Mouse (Mus musculus) heart, embryonic 10.5 days (tissue): ENCODE results near the gene Tapbpl. TPM values are rescaled to one million over a fixed set of nuclear protein-coding genes. Genes with fewer than 3 reads are reported as not detected.

Source experiments
- DNase-seq: peaks from one replicate; pipeline ENCODE4 v3.0.0-alpha.2; 2017; ENCODE audit warnings: low spot score
- H3K27ac ChIP-seq: fragments of 300-500 bp; sonication (generic); 2 replicates; pipeline ENCODE4 v1.5.1; 2016; ENCODE audit warnings: mild to moderate bottlenecking
- H3K27me3 ChIP-seq: fragments of 300-500 bp; sonication (generic); 2 replicates; pipeline ENCODE4 v1.6.1; 2016; ENCODE audit warnings: mild to moderate bottlenecking; ENCODE audit not compliant: poor library complexity, insufficient read depth, severe bottlenecking
- H3K36me3 ChIP-seq: fragments of 300-500 bp; sonication (generic); 2 replicates; pipeline ENCODE4 v1.6.1; 2016; ENCODE audit warnings: mild to moderate bottlenecking, moderate library complexity
- H3K4me1 ChIP-seq: fragments of 300-500 bp; sonication (generic); 2 replicates; pipeline ENCODE4 v1.6.1; 2016; ENCODE audit warnings: mild to moderate bottlenecking
- H3K4me3 ChIP-seq: fragments of 300-500 bp; sonication (generic); 2 replicates; pipeline ENCODE4 v1.5.1; 2016; ENCODE audit warnings: mild to moderate bottlenecking, moderate library complexity
- H3K9me3 ChIP-seq: fragments of 300-500 bp; sonication (generic); 2 replicates; pipeline ENCODE4 v1.6.1; 2016; ENCODE audit warnings: mild to moderate bottlenecking, moderate library complexity
- WGBS: fragments of 180-500 bp; shearing (Covaris S2); methylation state at CpG from one replicate; pipeline ENCODE4 v1.1.7; 2016; 5-methylcytosine and 5-hydroxymethylcytosine counted together
- polyA plus RNA-seq: library from polyadenylated mRNA; unstranded; fragments of >200 nt; fragmentation: Nextera tagmentation; extraction: Ambion mirVana; gene quantifications from 2 replicates; pipeline ENCODE4 v1.2.1, GENCODE M21; 2016

Gene Tapbpl
- polyA plus RNA-seq, 1 experiment from 2014 or later, result 3.1 TPM

DNA sequence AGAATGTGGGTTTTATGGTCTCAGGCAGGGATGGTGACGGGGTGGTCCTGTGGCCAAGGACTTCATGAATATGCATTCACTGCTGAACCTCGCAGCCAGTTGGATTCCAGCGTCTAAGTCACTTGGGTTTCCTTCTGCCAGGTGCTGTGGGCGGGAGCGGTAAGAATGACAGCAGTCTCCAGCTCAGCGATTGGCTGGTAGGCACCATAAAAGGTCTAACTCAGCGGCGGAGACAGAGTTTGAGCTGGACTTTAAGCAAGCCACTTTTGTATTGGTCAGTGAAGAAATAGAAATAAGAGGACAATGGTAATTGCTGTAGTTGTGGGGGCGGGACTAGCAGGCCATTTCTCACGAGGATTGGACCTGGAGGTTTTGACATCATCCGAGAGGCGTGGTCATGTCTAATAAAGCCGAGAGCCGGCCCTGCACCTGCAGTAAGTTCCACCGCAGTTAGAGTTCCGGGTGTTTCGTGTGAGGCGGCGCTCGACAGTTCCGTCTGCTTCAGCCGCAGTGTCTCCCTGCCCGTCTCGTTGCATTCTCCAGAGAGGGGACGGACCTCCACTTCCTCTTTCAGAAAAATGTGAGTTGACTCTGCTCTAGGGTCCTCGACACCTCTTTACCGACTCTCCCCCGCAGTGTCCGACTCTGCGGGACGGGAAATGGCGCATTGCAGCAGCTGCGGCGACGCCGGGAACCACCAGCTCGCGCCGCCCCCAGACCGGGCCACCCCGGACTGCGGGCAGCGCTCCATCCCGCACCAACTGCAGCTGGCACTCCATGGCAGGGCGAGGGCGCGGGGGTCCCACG is 16.3 kb downstream of the Tapbpl start, which contains the start of gene Vamp1:
TSS of gene Vamp1 (plus strand) at position 404 of the 807 bp plus-strand sequence.
- no peaks in the 10 kb centered on the region for H3K9me3 ChIP-seq
- peak within 1 kb of the TSS; percentile 84 for H3K4me3 ChIP-seq
- WGBS, result under 1% methylated on average over 48 of the region's 48 CpGs
- peak; percentile 98 for DNase-seq
- peaks cover 27% of the 10 kb centered on the region; the same call in 1 of the 2 replicates for H3K27me3 ChIP-seq
- H3K27ac ChIP-seq, result peak within 1 kb of the TSS; percentile 90
- H3K36me3 ChIP-seq, result 0 out of 2 replicates have a peak, but pooled peaks cover 5% of the 10 kb centered on the region
- H3K4me1 ChIP-seq, result 0 out of 2 replicates have a peak, but pooled peaks cover 4% of the 10 kb centered on the region

DNA sequence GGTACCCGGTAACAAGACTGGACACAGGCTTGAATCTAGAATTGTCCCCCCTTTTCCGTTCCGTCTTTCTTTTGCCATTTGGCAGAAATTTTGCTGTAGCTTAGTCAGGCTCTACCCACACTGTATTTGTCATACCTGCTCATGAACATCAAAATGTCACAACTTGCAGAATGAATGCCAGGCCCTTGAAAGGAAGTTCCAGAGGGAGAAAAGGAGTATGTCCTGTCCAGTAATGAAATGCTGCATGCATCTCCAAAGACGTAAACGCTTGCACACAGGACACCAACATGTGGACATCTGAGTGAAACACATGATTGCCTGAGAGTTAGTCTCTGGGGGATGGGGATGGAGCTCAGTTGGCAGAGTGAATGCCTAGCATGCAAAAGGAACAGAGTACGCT is 17.9 kb downstream of the Tapbpl start:
- DNase-seq, result peak; percentile 42
- no peak overlapping the region for H3K27ac ChIP-seq
- 73% methylated on average over 6 of the region's 6 CpGs for WGBS
- H3K9me3 ChIP-seq, result no peaks in the 10 kb centered on the region
- no peaks in the 10 kb centered on the region for H3K36me3 ChIP-seq
- 0 out of 2 replicates have a peak, but pooled peaks cover 4% of the 10 kb centered on the region for H3K4me1 ChIP-seq
- peaks cover 27% of the 10 kb centered on the region; the same call in 1 of the 2 replicates for H3K27me3 ChIP-seq
- no peak overlapping the region for H3K4me3 ChIP-seq

DNA sequence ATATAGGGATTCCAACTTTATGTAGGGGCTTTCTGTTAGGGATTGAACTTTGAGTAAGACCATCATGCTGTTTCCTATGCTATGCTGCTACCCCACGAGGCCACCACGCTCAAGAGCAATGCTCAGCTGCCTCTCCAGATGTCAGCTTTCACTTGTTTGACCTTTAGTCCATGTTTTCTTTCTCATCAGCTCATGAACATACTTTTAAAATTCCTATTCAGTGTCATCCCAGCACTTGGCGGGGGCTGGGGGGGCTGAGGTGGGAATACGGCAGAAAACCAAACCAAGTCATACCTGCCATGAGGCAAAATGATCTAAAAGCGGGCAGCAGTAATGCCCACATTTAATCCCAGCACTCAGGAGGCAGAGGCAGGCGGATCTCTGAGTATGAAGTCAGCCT is 18.5 kb downstream of the Tapbpl start:
- Histone ChIP-seq H3K4me1 (0 out of 2 replicates have a peak, but pooled peaks cover 4% of the 10 kb centered on the region), H3K9me3 (no peaks in the 10 kb centered on the region), H3K27ac (no peak overlapping the region), H3K36me3 (no peaks in the 10 kb centered on the region), H3K4me3 (no peak overlapping the region), H3K27me3 (peaks cover 27% of the 10 kb centered on the region; the same call in 1 of the 2 replicates)
- WGBS, result 59% methylated on average over 6 of the region's 6 CpGs
- peak; percentile 63 for DNase-seq

DNA sequence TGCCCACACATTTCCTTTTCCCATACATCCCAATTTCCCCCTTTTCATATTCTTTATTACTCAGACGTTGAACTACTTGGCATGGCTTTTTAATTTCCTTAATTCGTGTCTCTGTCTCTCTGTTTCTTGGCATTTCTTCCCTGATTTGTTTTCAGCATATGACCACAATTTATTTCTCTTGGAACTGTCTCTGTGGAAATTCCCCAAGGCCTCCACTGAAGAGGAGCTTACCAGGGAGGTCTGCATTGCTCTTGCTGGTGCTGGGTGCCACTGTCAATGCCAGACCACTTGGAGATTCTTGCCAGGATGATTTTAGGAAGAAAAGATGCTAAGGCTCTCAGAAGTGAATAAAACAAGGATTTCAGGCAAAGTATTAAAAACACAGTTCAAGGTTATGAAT is 19.0 kb downstream of the Tapbpl start:
- 41% methylated on average over 2 of the region's 2 CpGs for whole genome bisulfite sequencing
- no peaks in the 10 kb centered on the region for H3K9me3 ChIP-seq
- DNase-seq, result peak; percentile 33
- H3K36me3 ChIP-seq, result no peaks in the 10 kb centered on the region
- 0 out of 2 replicates have a peak, but pooled peaks cover 4% of the 10 kb centered on the region for H3K4me1 ChIP-seq
- no peak overlapping the region for H3K4me3 ChIP-seq
- peaks cover 27% of the 10 kb centered on the region; the same call in 1 of the 2 replicates for H3K27me3 ChIP-seq
- H3K27ac ChIP-seq, result no peak overlapping the region

DNA sequence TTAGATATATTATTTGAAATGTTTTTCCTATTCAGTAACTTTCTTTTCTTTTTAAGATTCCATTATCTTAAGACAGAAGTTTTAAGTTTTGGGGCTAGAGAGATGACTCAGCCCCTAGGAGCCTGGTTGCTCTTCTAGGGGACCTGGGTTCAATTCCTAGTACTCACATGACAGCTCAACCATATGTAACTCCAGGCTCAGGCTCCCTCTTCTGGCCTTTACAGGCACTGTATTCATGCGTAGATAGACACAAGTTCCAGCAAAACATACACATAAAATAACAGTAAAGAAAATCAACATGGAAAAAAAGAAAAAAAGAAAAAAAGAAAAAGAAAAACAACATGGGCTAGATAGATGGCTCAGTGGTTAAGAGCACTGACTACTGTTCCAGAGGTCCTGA is 21.2 kb downstream of the Tapbpl start:
- no peaks in the 10 kb centered on the region for H3K9me3 ChIP-seq
- H3K36me3 ChIP-seq, result no peaks in the 10 kb centered on the region
- no peak overlapping the region for H3K27ac ChIP-seq
- peaks cover 20% of the 10 kb centered on the region; the same call in 1 of the 2 replicates for H3K27me3 ChIP-seq
- no peak for DNase-seq
- 69% methylated on average over 1 of the region's 1 CpGs for WGBS
- no peak overlapping the region for H3K4me3 ChIP-seq
- H3K4me1 ChIP-seq, result no peaks in the 10 kb centered on the region

DNA sequence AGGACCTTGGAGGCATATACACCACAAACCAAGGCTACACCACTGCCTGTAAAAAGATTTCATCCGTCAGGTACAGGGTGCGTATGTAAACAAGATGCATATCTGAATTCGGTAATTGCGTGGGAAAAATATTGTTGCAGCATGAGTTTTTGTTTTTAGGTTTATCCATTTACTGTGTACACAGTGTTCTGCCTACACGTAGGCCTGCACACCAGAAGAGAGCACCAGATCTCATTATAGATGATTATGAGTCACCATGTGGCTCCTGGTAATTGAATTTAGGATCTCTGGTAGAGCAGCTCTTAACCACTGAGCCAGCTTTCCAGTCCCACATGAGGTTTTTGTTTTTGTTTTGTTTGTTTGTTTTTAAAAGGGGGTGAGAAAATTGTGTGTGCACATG is 34.5 kb downstream of the Tapbpl start:
- Histone ChIP-seq H3K9me3 (no peaks in the 10 kb centered on the region), H3K27me3 (no peaks in the 10 kb centered on the region), H3K36me3 (peaks cover 25% of the 10 kb centered on the region), H3K4me1 (peaks cover 4% of the 10 kb centered on the region; the same call in 1 of the 2 replicates), H3K4me3 (no peak overlapping the region), H3K27ac (no peak overlapping the region)
- WGBS, result 85% methylated on average over 5 of the region's 5 CpGs
- no peak for DNase-seq

DNA sequence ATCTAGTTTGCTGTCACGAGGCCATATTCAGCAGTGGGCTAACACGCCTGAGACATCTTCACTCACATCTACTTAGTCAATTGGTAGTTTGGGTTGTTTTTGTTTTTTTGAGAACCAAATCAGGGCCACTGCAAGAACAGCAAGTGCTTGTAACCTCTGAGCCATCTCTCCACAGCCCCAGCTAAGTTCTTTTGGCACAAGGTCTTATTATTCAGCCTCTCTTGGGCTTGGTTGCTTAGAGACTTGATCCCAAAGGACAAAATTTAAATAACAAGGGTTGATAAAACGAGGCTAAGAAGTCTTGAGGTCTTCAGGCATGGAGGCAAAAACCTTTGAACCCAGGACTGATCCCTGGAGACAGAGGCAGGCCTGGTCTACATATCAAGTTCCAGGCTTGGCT is 35.4 kb downstream of the Tapbpl start:
- WGBS, result 64% methylated on average over 3 of the region's 3 CpGs
- no peaks in the 10 kb centered on the region for H3K9me3 ChIP-seq
- no peak for DNase-seq
- H3K36me3 ChIP-seq, result peaks cover 25% of the 10 kb centered on the region
- no peaks in the 10 kb centered on the region for H3K27me3 ChIP-seq
- no peak overlapping the region for H3K27ac ChIP-seq
- no peak overlapping the region for H3K4me3 ChIP-seq
- H3K4me1 ChIP-seq, result peaks cover 4% of the 10 kb centered on the region; the same call in 1 of the 2 replicates

DNA sequence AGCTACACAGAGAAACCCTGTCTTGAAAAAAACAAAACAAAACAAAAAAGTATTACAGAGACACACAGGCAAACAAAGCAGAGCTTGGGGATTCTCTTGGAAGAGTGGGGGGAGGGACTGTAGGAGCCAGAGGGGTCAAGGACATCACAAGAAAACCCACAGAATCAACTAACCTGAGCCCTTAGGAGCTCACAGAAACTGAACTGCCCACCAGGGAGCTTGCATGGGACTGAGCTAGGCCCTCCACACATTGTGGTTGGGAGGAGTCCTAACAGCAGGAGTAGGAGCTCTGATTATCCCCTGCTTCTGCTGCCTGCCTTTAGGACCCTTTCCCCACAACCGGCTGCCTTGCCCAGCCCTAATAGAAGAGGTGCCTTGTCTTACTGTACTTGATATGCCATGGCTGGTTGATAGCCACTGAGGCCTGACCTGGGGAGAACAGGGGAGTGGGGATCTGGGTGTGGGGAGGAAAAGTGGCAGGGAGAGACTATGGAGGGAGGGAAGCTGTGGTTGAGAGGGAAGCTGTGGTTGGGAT is 36.1 kb downstream of the Tapbpl start:
- DNase-seq, result no peak
- 19% methylated on average over 1 of the region's 1 CpGs for WGBS
- H3K36me3 ChIP-seq, result peaks cover 25% of the 10 kb centered on the region
- H3K27me3 ChIP-seq, result no peaks in the 10 kb centered on the region
- peaks cover 4% of the 10 kb centered on the region; the same call in 1 of the 2 replicates for H3K4me1 ChIP-seq
- H3K9me3 ChIP-seq, result no peaks in the 10 kb centered on the region
- H3K4me3 ChIP-seq, result no peak overlapping the region
- H3K27ac ChIP-seq, result no peak overlapping the region

DNA sequence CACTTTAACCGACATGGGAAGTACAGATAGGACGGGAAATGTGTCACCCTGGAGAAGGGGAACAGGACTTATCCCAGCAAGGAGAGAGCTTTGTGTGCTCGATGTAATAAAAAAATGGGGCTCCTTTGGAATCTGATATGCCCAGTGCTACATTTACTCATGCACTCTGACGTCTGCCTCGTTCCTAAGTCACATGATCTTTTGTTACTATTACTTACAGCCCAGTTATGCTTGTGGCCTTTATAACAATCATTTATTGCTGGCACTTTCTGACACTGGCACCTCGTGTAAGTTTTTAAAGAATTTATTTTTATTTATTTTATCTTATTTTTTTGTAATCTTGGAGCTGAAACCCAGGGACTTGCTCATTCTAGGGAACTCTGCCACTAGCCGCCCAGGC is 38.3 kb downstream of the Tapbpl start:
- no peak overlapping the region for H3K4me3 ChIP-seq
- no peak overlapping the region for H3K27ac ChIP-seq
- H3K27me3 ChIP-seq, result no peaks in the 10 kb centered on the region
- peaks cover 37% of the 10 kb centered on the region for H3K36me3 ChIP-seq
- no peaks in the 10 kb centered on the region for H3K9me3 ChIP-seq
- peaks cover 18% of the 10 kb centered on the region; the same call in 1 of the 2 replicates for H3K4me1 ChIP-seq
- no peak for DNase-seq
- WGBS, result 67% methylated on average over 7 of the region's 7 CpGs

DNA sequence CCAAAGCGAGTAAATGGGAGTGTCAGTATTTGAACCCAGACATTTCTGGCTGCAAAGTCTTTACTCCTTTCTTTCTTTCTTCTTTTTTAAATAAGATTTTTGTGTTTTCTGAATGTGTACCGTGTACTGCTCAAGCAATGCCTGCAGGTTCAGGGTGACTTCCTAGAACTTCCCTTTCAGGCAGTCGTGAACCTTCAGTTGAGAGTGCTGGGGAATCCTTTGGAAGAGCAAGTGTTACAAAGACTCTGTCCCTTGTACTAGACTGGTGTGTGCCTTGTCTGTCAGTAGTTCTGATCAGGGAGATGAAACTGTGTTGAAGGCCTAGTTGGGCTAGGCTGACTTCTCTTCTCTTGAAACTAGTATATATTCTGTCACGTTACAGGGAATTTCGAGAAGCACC is 38.8 kb downstream of the Tapbpl start:
- H3K27ac ChIP-seq, result peak overlapping the region; percentile 98
- peaks cover 18% of the 10 kb centered on the region; the same call in 1 of the 2 replicates for H3K4me1 ChIP-seq
- peaks cover 43% of the 10 kb centered on the region for H3K36me3 ChIP-seq
- H3K9me3 ChIP-seq, result no peaks in the 10 kb centered on the region
- DNase-seq, result no peak
- 37% methylated on average over 5 of the region's 5 CpGs for WGBS
- H3K4me3 ChIP-seq, result peak overlapping the region; percentile 82
- no peaks in the 10 kb centered on the region for H3K27me3 ChIP-seq

DNA sequence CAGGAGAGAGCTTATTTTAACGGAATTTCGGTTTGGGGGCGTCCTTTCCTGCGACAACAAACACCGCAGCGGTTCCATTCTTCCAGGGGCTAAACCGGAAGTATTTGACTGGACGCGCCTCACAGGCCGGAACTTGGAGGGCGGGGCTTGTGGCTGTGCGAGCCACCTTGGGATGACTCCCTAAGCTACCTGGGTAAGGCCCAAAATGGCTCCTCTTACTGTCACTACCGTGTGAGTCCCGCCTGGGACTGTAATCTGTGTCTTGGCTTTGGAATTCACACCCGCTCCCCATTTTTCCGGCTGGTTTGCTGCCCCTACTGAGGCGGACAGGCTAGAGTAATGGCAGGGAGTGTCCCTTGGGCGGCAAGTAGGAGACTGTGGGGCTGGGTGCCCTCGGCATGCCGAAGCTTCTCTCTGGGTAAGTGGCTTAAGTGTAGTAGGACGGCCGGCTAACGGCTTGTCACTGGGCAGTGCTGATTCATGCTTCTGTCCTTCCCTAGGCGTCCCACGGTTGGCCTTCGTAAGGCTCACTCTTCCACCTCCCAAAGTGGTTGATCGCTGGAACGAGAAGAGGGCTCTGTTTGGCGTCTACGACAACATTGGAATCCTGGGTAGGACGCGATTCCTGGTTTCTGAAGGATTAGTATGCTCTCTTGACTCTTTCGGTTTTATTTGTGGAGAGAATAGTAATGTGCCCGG is 39.5 kb downstream of the Tapbpl start:
- peaks cover 50% of the 10 kb centered on the region for H3K36me3 ChIP-seq
- no peaks in the 10 kb centered on the region for H3K27me3 ChIP-seq
- peak overlapping the region; percentile 82 for H3K4me3 ChIP-seq
- peaks cover 18% of the 10 kb centered on the region; the same call in 1 of the 2 replicates for H3K4me1 ChIP-seq
- H3K27ac ChIP-seq, result peak overlapping the region; percentile 98
- peak; percentile 97 for DNase-seq
- no peaks in the 10 kb centered on the region for H3K9me3 ChIP-seq
- under 1% methylated on average over 34 of the region's 34 CpGs for WGBS

DNA sequence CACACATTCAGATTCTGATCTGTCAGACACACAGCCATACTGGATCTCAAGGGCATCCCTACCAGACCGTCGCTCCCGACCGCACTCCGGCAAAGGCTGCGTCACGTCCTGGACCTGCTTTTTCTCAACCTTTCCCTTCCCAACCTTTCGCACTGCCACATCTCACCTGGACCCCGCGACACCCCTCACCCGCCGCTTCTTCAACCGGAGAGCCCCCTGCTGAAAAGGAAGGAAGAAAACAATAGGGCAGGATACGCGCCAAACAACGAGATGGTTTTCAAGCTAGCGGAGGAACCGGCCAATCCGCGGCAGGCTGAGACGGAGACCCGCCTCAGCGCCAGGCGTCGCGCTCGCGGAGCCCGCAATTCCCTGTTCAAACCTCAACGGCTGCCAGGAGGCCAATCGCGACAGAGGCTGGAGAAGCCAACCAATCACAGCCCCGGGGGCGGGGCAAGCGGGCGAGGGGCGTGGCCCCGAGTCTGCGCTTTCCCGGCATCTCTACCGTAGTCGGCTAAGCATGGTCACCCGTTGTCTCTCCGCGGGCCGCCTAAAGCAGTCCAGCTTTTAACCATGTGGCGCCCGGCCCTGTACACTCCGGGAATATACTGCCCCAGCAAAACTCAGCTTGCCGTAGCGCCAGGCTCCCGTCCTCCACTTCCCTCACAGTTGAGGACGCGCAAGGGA is 40.2 kb downstream of the Tapbpl start, which contains the start of the genes Ncapd2 and Mrpl51:
TSS of gene Ncapd2 (minus strand) at position 370 of the 684 bp plus-strand sequence.
TSS of gene Mrpl51 (plus strand) at position 470 of the 684 bp plus-strand sequence.
- Histone ChIP-seq H3K4me1 (peaks cover 18% of the 10 kb centered on the region; the same call in 1 of the 2 replicates), H3K36me3 (peaks cover 56% of the 10 kb centered on the region), H3K27me3 (no peaks in the 10 kb centered on the region), H3K27ac (peak within 1 kb of the TSS; percentile 98), H3K4me3 (peak within 1 kb of the TSS; percentile 82), H3K9me3 (no peaks in the 10 kb centered on the region)
- under 1% methylated on average over 54 of the region's 54 CpGs for WGBS
- peak; percentile 99 for DNase-seq
